Mouse (Mus musculus) myocyte (in vitro differentiated cells): ENCODE results near the gene Efcab5.

Experiments
- CEBPB ChIP-seq: IDR thresholded peaks from 2 replicates; pipeline ENCODE4 v1.6.1; 2011; ENCODE audit warnings: mild to moderate bottlenecking, moderate library complexity; ENCODE audit not compliant: poor library complexity, insufficient read depth, severe bottlenecking
- MAX ChIP-seq: IDR thresholded peaks from one replicate; pipeline ENCODE4 v1.6.1; 2011; ENCODE audit warnings: low read depth, mild to moderate bottlenecking, control low read depth
- MYOD1 ChIP-seq, 3 experiments: IDR thresholded peaks; one replicate each; pipeline ENCODE4 v1.6.1; 2011; ENCODE audit warnings: control low read depth in 2 of 3, low read depth in 2 of 3, mild to moderate bottlenecking in 2 of 3, moderate library complexity in 1 of 3; ENCODE audit not compliant: insufficient read length in 2 of 3, control insufficient read depth in 1 of 3
- MYOG ChIP-seq, 3 experiments: IDR thresholded peaks; one replicate each; pipeline ENCODE4 v1.6.1; 2011; ENCODE audit warnings: control low read depth in 2 of 3, low read depth in 2 of 3, mild to moderate bottlenecking in 2 of 3; ENCODE audit not compliant: insufficient read length in 2 of 3, control insufficient read depth in 1 of 3, insufficient read depth in 1 of 3
- POLR2A ChIP-seq: IDR thresholded peaks from one replicate; pipeline ENCODE4 v1.6.1; 2011; ENCODE audit warnings: low read depth, mild to moderate bottlenecking, control low read depth, moderate library complexity; ENCODE audit not compliant: insufficient read length
- POLR2AphosphoS2 ChIP-seq: IDR thresholded peaks from one replicate; pipeline ENCODE4 v1.6.1; 2011; ENCODE audit warnings: low read depth, control low read depth; ENCODE audit not compliant: insufficient read length
- REST ChIP-seq: IDR thresholded peaks from one replicate; pipeline ENCODE4 v1.6.1; 2011; ENCODE audit warnings: mild to moderate bottlenecking, control low read depth, moderate library complexity; ENCODE audit not compliant: insufficient read depth, insufficient read length
- TCF12 ChIP-seq: IDR thresholded peaks from one replicate; pipeline ENCODE4 v1.6.1; 2011; ENCODE audit warnings: mild to moderate bottlenecking, control low read depth; ENCODE audit not compliant: poor library complexity, insufficient read depth, severe bottlenecking
- USF1 ChIP-seq: IDR thresholded peaks from one replicate; pipeline ENCODE4 v1.6.1; 2011; ENCODE audit warnings: low read depth, mild to moderate bottlenecking, control low read depth, moderate library complexity

- TF ChIP-seq CEBPB (no peak), POLR2A (no peak), MAX (no peak), MYOD1 (IDR thresholded peaks at IDR 0.05; ENCODE audit: control insufficient read depth in 1 of 3, insufficient read length in 2 of 3, low read depth in 2 of 3) (no peak), TCF12 (no peak), REST (no peak), USF1 (no peak), POLR2AphosphoS2 (no peak), MYOG (IDR thresholded peaks at IDR 0.05; ENCODE audit: control insufficient read depth in 1 of 3, insufficient read depth in 1 of 3, insufficient read length in 2 of 3, low read depth in 2 of 3) (no peak)
These were observed at the start of gene Efcab5 for GRCm38 (mm10) chr11:77188868-77189267.
